Mouse (Mus musculus) Muller cell, postnatal 12 days (primary cell): ENCODE results near the gene Pex16.
A peak's percentile ranks its signal among the peaks of the same experiment; 100 is the strongest.
"Not testable (repeated sequence)": the region's sequence is repeated elsewhere in the genome, so short reads cannot be mapped to it uniquely, and the experiment has no call there.

Experiments used
- DNase-seq: peaks from one replicate; pipeline ENCODE4 v3.0.0-alpha.2; 2015; ENCODE audit errors: inconsistent ontology term

Pex16 gene

GRCm38 (mm10) chr2:92388891-92389641 is 14.6 kb downstream of the Pex16 start:
- peak; percentile 97 for DNase-seq

GRCm38 (mm10) chr2:92389645-92390044 is 15.2 kb downstream of the Pex16 start:
- no peak for DNase-seq

GRCm38 (mm10) chr2:92390206-92390930 is 15.9 kb downstream of the Pex16 start:
- DNase-seq = no peak

GRCm38 (mm10) chr2:92391116-92391515 is 16.6 kb downstream of the Pex16 start:
- no peak for DNase-seq

- peak; percentile 37 for DNase-seq
Observed at GRCm38 (mm10) chr2:92391703-92392317, 17.3 kb downstream of the Pex16 start.

GRCm38 (mm10) chr2:92392318-92393264 is 18.1 kb downstream of the Pex16 start:
- DNase-seq = peak; percentile 66

- no peak for DNase-seq
Observed at GRCm38 (mm10) chr2:92395535-92395934, 21.1 kb downstream of the Pex16 start.

- DNase-seq = no peak
Observed at GRCm38 (mm10) chr2:92397436-92397835, 23.0 kb downstream of the Pex16 start.

GRCm38 (mm10) chr2:92399877-92400276 is 25.4 kb downstream of the Pex16 start:
- not testable (repeated sequence) for DNase-seq

- no peak for DNase-seq
Observed at GRCm38 (mm10) chr2:92400682-92401081, 26.2 kb downstream of the Pex16 start.

GRCm38 (mm10) chr2:92401091-92401561 is 26.6 kb downstream of the Pex16 start, which contains the start of gene Mapk8ip1:
Gene Mapk8ip1, minus strand, starts transcription at chr2:92401263.
- peak; percentile 80 for DNase-seq

- no peak for DNase-seq
Observed at GRCm38 (mm10) chr2:92402591-92403326, 28.3 kb downstream of the Pex16 start.

GRCm38 (mm10) chr2:92403776-92404319 is 29.4 kb downstream of the Pex16 start:
- no peak for DNase-seq

- DNase-seq = no peak
Observed at GRCm38 (mm10) chr2:92404737-92405136, 30.3 kb downstream of the Pex16 start.

- DNase-seq = no peak
Observed at GRCm38 (mm10) chr2:92405687-92406086, 31.2 kb downstream of the Pex16 start.

GRCm38 (mm10) chr2:92408309-92409045 is 34.0 kb downstream of the Pex16 start:
- no peak for DNase-seq

- no peak for DNase-seq
Observed at GRCm38 (mm10) chr2:92411705-92412104, 37.2 kb downstream of the Pex16 start.

GRCm38 (mm10) chr2:92421723-92422387 is 47.4 kb downstream of the Pex16 start:
- DNase-seq = no peak
